Mouse (Mus musculus) G1E (cell line): Measurements from ENCODE around the gene Tomm5.
A peak's percentile ranks its signal among the peaks of the same experiment; 100 is the strongest.

Experiments used
- CTCF ChIP-seq: IDR thresholded peaks from 2 replicates; pipeline ENCODE4 v1.5.1; 2012; ENCODE audit warnings: low read depth, low read length, inconsistent platforms, mixed read lengths
- POLR2AphosphoS5 ChIP-seq: IDR thresholded peaks from 2 replicates; pipeline ENCODE4 v1.6.1; 2012; ENCODE audit warnings: low read depth, low read length, inconsistent platforms; ENCODE audit not compliant: insufficient replicate concordance

DNA sequence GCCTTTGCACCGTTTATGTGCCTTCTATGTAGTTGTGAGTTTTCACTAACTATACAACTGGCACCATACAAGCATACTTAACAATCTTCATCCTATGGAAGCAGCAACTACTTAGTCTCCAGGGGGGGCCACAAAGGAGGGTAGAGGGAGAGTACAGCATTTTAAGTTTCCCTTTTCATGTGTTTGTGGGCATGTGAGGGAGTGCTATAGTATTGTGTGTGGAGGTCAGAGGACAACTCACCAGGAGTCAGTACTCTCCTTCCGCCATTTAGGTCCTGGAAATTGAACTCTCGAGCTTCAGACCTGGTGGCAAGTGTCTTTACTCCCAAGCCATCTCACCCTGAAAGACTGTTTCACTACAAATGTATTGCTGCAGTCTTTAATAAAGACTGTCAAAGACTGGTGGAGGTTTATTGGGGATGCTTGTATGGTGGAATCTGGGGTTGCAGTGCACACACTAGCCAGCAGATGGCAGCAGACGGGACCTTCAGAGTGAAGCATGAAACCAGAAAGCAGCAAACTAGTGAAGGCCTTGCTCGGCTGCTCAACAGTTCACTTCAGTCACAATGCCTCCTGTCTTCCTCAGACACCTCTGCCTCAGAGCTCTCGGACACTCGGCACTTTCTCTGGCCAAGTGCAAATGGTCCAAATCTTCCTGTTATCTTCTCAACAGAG is 10.6 kb downstream of the Tomm5 start:
- TF ChIP-seq CTCF (peak; percentile 97), POLR2AphosphoS5 (no peak)
